Mouse (Mus musculus) C2C12 (cell line): Measurements from ENCODE around the gene Kpna6.

ENCODE experiments used
- CTCF ChIP-seq: IDR thresholded peaks from one replicate; pipeline ENCODE4 v1.5.1; 2011; ENCODE audit not compliant: control insufficient read depth, insufficient read depth, insufficient read length
- MAX ChIP-seq: IDR thresholded peaks from one replicate; pipeline ENCODE4 v1.6.1; 2011; ENCODE audit warnings: mild to moderate bottlenecking, control low read depth

DNA sequence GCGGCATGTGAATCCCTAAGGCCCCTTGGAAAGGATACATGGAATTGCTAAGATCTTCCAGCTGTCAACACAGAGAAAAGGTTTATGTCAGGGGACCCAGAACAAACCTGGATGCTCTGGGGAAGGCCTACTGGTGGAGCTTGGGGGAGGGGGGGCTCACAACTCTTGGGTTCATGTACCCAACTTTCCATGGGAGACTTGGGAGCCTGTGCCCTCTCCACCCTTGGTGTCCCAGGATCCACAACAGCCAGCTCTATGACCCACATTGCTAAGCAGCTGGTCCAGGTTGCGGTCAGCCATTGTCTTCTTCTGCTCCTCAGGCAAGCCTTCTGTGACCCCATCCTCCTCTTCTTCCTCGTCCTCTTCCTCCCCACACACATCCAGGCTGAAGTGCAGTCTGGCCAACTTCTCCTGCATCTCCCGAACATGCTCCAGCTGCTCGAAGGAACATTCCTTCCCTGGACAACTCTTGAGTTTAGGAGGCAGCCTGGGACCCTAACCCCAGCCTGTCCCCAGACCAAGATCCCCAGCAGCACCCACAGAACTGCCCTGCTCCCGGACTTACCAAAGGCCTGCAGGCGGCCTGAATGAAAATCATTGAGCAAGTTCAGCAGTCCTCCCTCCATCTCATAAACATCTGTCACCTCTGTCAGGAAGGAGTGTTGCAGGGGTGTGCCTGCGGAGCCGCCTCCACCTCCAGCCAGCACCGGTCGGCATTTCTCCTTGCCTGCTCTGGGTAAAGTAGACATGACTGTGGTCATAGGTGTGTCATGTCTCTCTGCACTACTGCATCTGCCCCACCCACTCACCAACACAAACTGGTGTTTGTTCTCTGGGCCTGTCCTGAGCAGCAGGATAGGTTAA lies 51.9 kb downstream of the Kpna6 start:
- no peak for TF ChIP-seq CTCF
- no peak for TF ChIP-seq MAX
